Mouse (Mus musculus) thymus, adult 18-20 months (tissue): ENCODE measurements around the gene Vps11.
"Not testable (repeated sequence)": the region's sequence is repeated elsewhere in the genome, so short reads cannot be mapped to it uniquely, and the experiment has no call there.

Experiments used
- DNase-seq, 2 experiments: peaks; one replicate each; pipeline ENCODE4 v3.0.0; 2022; ENCODE audit warnings: mixed read lengths in 2 of 2

Gene Vps11

GRCm38 (mm10) chr9:44311136-44312134 lies 50.0 kb downstream of the Vps11 start:
- no peak for DNase-seq

DNA sequence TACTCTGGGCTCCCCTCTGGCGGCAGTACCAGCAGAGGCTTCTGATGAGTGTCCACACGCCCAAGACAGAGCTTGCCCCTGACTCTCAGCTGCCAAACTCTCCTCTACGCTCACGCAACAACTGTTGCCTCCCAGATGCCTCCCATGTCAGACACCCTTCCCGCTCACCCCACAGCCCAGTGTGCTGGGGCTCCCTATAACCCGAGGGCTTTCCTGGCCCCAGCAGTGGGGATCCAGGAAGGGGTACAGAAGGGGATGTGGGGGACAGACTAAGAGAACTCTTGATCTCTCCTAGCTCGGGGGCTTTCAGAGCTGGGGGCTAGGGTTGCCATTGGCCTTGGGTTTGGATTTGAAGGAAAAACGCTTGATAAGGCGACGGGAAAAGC lies 50.7 kb downstream of the Vps11 start:
- DNase-seq, result no peak

DNA sequence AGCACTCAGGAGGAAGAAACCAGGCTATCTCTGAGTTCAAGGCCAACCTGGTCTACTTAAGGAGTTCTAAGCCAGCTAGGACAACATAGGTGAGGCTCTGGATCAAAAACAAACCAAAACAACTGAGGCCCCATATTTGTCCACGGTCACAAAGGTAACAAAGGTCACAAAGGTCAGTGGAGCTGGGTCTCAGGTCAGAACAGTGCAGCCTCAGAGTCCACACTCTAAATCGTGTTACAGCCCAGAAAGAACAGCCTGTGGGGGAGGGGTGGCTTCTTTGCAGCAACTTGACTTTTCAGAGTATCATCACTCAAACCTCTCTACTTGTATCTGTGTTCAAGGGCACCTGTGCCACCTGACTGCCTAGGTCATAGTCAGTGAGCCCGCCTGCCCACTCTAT lies 51.7 kb downstream of the Vps11 start:
- DNase-seq, result no peak

- peak in 1 of 2 experiments; percentile 44 for DNase-seq
These were observed 54.2 kb downstream of the Vps11 start for GRCm38 (mm10) chr9:44307248-44307647.

DNA sequence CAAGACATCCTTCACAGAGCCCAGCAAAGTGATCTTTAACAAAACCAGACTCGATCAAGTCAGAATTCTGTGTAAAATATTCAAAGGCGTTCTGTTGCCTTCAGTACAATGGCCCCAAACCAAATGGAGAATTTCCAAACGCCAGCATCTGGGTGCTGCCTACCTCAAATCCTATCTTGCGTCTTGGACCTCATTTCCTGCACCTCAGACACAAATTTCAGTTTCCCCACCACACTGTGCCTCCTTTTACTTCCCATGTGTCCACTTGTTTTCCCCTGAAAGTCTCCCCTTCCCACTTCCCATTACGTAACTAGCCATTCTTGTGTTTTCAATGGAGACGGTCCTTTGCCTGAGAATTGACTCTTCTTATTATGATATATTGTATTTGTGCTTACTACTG lies 54.9 kb downstream of the Vps11 start:
- DNase-seq, result no peak

GRCm38 (mm10) chr9:44305466-44306079 lies 55.9 kb downstream of the Vps11 start, which contains the start of gene Hinfp:
TSS of gene Hinfp (minus strand) at chr9:44305671.
- DNase-seq, result peak; percentile 99

- not testable (repeated sequence) for DNase-seq
These were observed 61.5 kb downstream of the Vps11 start for GRCm38 (mm10) chr9:44300001-44300400.
